Mouse (Mus musculus) myocyte (in vitro differentiated cells): ENCODE measurements around the gene Csde1.

Experiments
- CEBPB ChIP-seq: IDR thresholded peaks from 2 replicates; pipeline ENCODE4 v1.6.1; 2011; ENCODE audit warnings: mild to moderate bottlenecking, moderate library complexity; ENCODE audit not compliant: poor library complexity, insufficient read depth, severe bottlenecking
- MYOG ChIP-seq, 3 experiments: IDR thresholded peaks; one replicate each; pipeline ENCODE4 v1.6.1; 2011; ENCODE audit warnings: control low read depth in 2 of 3, low read depth in 2 of 3, mild to moderate bottlenecking in 2 of 3; ENCODE audit not compliant: insufficient read length in 2 of 3, control insufficient read depth in 1 of 3, insufficient read depth in 1 of 3
- POLR2A ChIP-seq: IDR thresholded peaks from one replicate; pipeline ENCODE4 v1.6.1; 2011; ENCODE audit warnings: low read depth, mild to moderate bottlenecking, control low read depth, moderate library complexity; ENCODE audit not compliant: insufficient read length
- REST ChIP-seq: IDR thresholded peaks from one replicate; pipeline ENCODE4 v1.6.1; 2011; ENCODE audit warnings: mild to moderate bottlenecking, control low read depth, moderate library complexity; ENCODE audit not compliant: insufficient read depth, insufficient read length
- SRF ChIP-seq: IDR thresholded peaks from one replicate; pipeline ENCODE4 v1.6.1; 2011; ENCODE audit warnings: low read depth; ENCODE audit not compliant: control insufficient read depth, insufficient read length
- TCF12 ChIP-seq: IDR thresholded peaks from one replicate; pipeline ENCODE4 v1.6.1; 2011; ENCODE audit warnings: mild to moderate bottlenecking, control low read depth; ENCODE audit not compliant: poor library complexity, insufficient read depth, severe bottlenecking
- USF1 ChIP-seq: IDR thresholded peaks from one replicate; pipeline ENCODE4 v1.6.1; 2011; ENCODE audit warnings: low read depth, mild to moderate bottlenecking, control low read depth, moderate library complexity

- TF ChIP-seq MYOG (IDR thresholded peaks at IDR 0.05; ENCODE audit: control insufficient read depth in 1 of 3, insufficient read depth in 1 of 3, insufficient read length in 2 of 3, low read depth in 2 of 3) (no peak), CEBPB (no peak), POLR2A (peak; percentile 34), REST (no peak), SRF (no peak), TCF12 (no peak), USF1 (peak; percentile 79)
These were observed 38.3 kb downstream of the Csde1 start, which contains the start of gene Nras for GRCm38 (mm10) chr3:103058207-103059157.
